Mouse (Mus musculus): ENCODE results near the gene Ildr1.

DNA sequence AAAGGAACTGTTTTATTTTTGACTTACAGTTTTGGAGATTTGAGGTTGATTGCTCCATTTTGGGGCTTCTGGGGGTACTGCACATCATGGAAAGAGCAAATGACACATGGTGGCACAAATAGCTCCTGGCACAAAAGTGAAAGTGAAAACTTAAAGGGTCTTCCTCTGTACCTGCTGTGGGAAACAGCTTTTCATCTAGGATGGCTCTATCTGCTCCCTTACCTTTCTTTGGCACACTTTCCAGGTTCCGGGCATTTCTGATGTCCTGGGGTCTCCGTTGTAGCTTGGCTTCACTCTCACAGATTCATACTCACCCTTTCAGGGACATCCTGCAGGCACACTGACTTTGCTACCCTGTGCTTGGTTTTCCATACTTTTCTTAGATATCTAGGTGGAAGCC lies 5.7 kb upstream of the Ildr1 start:
- TF ChIP-seq CTCF (IDR thresholded peaks at IDR 0.05; ENCODE audit: extremely low read depth, insufficient read depth, low read length), result no peak
- TF ChIP-seq POLR2A (IDR thresholded peaks at IDR 0.05; ENCODE audit: extremely low read depth, insufficient read depth, low read length), result no peak

Measured in cortical plate, adult 2 months (tissue).